ENCODE assay signal across 9 mouse cellular contexts in genomic region chr2:154789977-154790655, GRCm38 (mm10). TPM values are rescaled to one million over a fixed set of nuclear protein-coding genes. Genes with fewer than 3 reads are reported as not detected.
DNase-seq lines count a peak whose midpoint lies in the region; ATAC-seq lines count a peak whose summit lies in the region.
"Had no signal": no experiment of that assay in that cellular context is flagged by ENCODE, and none has a peak within 500 bp of the region (broad histone marks: within the 10 kb centered on the region; RNA-seq: fewer than 3 reads in every experiment).

No protein-coding gene starts in this region.

- no peaks in the 10 kb centered on the region for H3K9me3 ChIP-seq in erythroblast, embryonic 14.5 days (ENCODE audit: control insufficient read depth, low read length)
- H3K9me3 ChIP-seq in hindbrain, embryonic 15.5 days: no peaks in the 10 kb centered on the region
- no peaks in the 10 kb centered on the region for H3K9me3 ChIP-seq in neural tube, embryonic 12.5 days

- peaks cover 80% of the 10 kb centered on the region for H3K4me1 ChIP-seq in erythroblast, embryonic 14.5 days (ENCODE audit: control insufficient read depth)
- H3K4me1 ChIP-seq in hindbrain, embryonic 15.5 days (replicated peaks): peaks cover 35% of the 10 kb centered on the region
- H3K4me1 ChIP-seq in neural tube, embryonic 12.5 days: peaks cover 30% of the 10 kb centered on the region

- no peak for ATAC-seq in erythroblast, adult 5-6 weeks (replicated peaks; ENCODE audit: low FRiP score, poor library complexity, severe bottlenecking)
- no peak for ATAC-seq in hindbrain, embryonic 15.5 days (ENCODE audit: low FRiP score, low read depth)
- ATAC-seq in neural tube, embryonic 12.5 days (ENCODE audit: low FRiP score, low read depth): no peak
- ATAC-seq in megakaryocyte-erythroid progenitor cell, adult 5-6 weeks (replicated peaks; ENCODE audit: low FRiP score, low TSS enrichment, poor library complexity, severe bottlenecking): no peak

- H3K9ac ChIP-seq in hindbrain, embryonic 15.5 days: peak overlapping the region; percentile 44
- H3K9ac ChIP-seq in neural tube, embryonic 12.5 days: peak overlapping the region; percentile 95

- no peaks in the 10 kb centered on the region for H3K27me3 ChIP-seq in erythroblast, embryonic 14.5 days (ENCODE audit: control insufficient read depth)
- no peaks in the 10 kb centered on the region for H3K27me3 ChIP-seq in hindbrain, embryonic 15.5 days
- H3K27me3 ChIP-seq in neural tube, embryonic 12.5 days (replicated peaks): no peaks in the 10 kb centered on the region

- WGBS in hindbrain, embryonic 15.5 days: 8% methylated on average over 14 of the region's 14 CpGs
- 4% methylated on average over 14 of the region's 14 CpGs for WGBS in neural tube, embryonic 12.5 days

- H3K27ac ChIP-seq in hindbrain, embryonic 15.5 days (replicated peaks): peak overlapping the region; percentile 98
- no peak overlapping the region for H3K27ac ChIP-seq in neural tube, embryonic 12.5 days

- H3K36me3 ChIP-seq in erythroblast, embryonic 14.5 days (ENCODE audit: control insufficient read depth): peaks cover 32% of the 10 kb centered on the region
- no peaks in the 10 kb centered on the region for H3K36me3 ChIP-seq in hindbrain, embryonic 15.5 days
- no peaks in the 10 kb centered on the region for H3K36me3 ChIP-seq in neural tube, embryonic 12.5 days

- peak; percentile 11 for DNase-seq in thymus, postnatal 14 days
- DNase-seq in thymus, postnatal 25 days: no peak
- DNase-seq in ovary, postnatal 10 days (ENCODE audit: low spot score): no peak

- H3K4me2 ChIP-seq in hindbrain, embryonic 15.5 days: peak overlapping the region; percentile 75
- H3K4me2 ChIP-seq in neural tube, embryonic 12.5 days (replicated peaks): peak overlapping the region; percentile 88

- H3K4me3 ChIP-seq in erythroblast, embryonic 14.5 days (replicated peaks): peak overlapping the region; percentile 98
- H3K4me3 ChIP-seq in hindbrain, embryonic 15.5 days: peak overlapping the region; percentile 67
- H3K4me3 ChIP-seq in neural tube, embryonic 12.5 days: peak overlapping the region; percentile 94

RNA-seq across cellular contexts. Expression of gene Raly, which starts 0.8 kb away (rescaled TPM):
- 135 and 142 TPM in 2 replicates for polyA plus RNA-seq in erythroblast, embryonic 14.5 days (2012)
- 31.1 and 38.2 TPM in 2 replicates for total RNA-seq in erythroblast, adult 5-6 weeks (2015; ENCODE audit: low replicate concordance)
- total RNA-seq in erythroblast, adult 5-6 weeks (2017; ENCODE audit: low replicate concordance): 51.7 and 77.5 TPM in 2 replicates
- polyA plus RNA-seq in hindbrain, embryonic 15.5 days (2015; fragmentation: Nextera tagmentation; extraction: Ambion mirVana): 26.9 and 29.4 TPM in 2 replicates
- polyA plus RNA-seq in neural tube, embryonic 12.5 days (2016; fragmentation: Nextera tagmentation; extraction: Ambion mirVana): 36.7 and 49.2 TPM in 2 replicates
- total RNA-seq in megakaryocyte-erythroid progenitor cell, adult 5-6 weeks (2014; fragmentation: Nextera tagmentation): 153 and 167 TPM in 2 replicates
- 152 and 190 TPM in 2 replicates for total RNA-seq in megakaryocyte-erythroid progenitor cell, adult 5-6 weeks (2017)

RNA-seq across cellular contexts. Expression of gene a, which starts 1.1 kb away (rescaled TPM):
- not detected in 2 replicates for polyA plus RNA-seq in erythroblast, embryonic 14.5 days (2012)
- total RNA-seq in erythroblast, adult 5-6 weeks (2015; ENCODE audit: low replicate concordance): not detected in 2 replicates
- total RNA-seq in erythroblast, adult 5-6 weeks (2017; ENCODE audit: low replicate concordance): not detected in 2 replicates
- polyA plus RNA-seq in hindbrain, embryonic 15.5 days (2015; fragmentation: Nextera tagmentation; extraction: Ambion mirVana): 0.99 and 1.2 TPM in 2 replicates
- 0.89 TPM in 1 of 2 replicates, not detected in the other for polyA plus RNA-seq in neural tube, embryonic 12.5 days (2016; fragmentation: Nextera tagmentation; extraction: Ambion mirVana)
- not detected in 2 replicates for total RNA-seq in megakaryocyte-erythroid progenitor cell, adult 5-6 weeks (2014; fragmentation: Nextera tagmentation)
- not detected in 2 replicates for total RNA-seq in megakaryocyte-erythroid progenitor cell, adult 5-6 weeks (2017)

RNA-seq across cellular contexts. Expression of gene Gm14214, which starts 20.3 kb away (rescaled TPM):
- polyA plus RNA-seq in erythroblast, embryonic 14.5 days (2012): not detected in 2 replicates
- total RNA-seq in erythroblast, adult 5-6 weeks (2015; ENCODE audit: low replicate concordance): not detected in 2 replicates
- not detected in 2 replicates for total RNA-seq in erythroblast, adult 5-6 weeks (2017; ENCODE audit: low replicate concordance)
- polyA plus RNA-seq in hindbrain, embryonic 15.5 days (2015; fragmentation: Nextera tagmentation; extraction: Ambion mirVana): not detected in 2 replicates
- not detected in 2 replicates for polyA plus RNA-seq in neural tube, embryonic 12.5 days (2016; fragmentation: Nextera tagmentation; extraction: Ambion mirVana)
- total RNA-seq in megakaryocyte-erythroid progenitor cell, adult 5-6 weeks (2014; fragmentation: Nextera tagmentation): not detected in 2 replicates
- total RNA-seq in megakaryocyte-erythroid progenitor cell, adult 5-6 weeks (2017): not detected in 2 replicates
- polyA plus RNA-seq: large intestine, adult 2 months had no signal
